Mouse (Mus musculus): ENCODE measurements around the gene Kifc5b. TPM values are rescaled to one million over a fixed set of nuclear protein-coding genes. Genes with fewer than 3 reads are reported as not detected.
"Not testable (repeated sequence)": the region's sequence is repeated elsewhere in the genome, so short reads cannot be mapped to it uniquely, and the experiment has no call there.

Gene Kifc5b
- 1 to 10 TPM; 3.9 to 4.1 TPM for total RNA-seq (2021)

DNA sequence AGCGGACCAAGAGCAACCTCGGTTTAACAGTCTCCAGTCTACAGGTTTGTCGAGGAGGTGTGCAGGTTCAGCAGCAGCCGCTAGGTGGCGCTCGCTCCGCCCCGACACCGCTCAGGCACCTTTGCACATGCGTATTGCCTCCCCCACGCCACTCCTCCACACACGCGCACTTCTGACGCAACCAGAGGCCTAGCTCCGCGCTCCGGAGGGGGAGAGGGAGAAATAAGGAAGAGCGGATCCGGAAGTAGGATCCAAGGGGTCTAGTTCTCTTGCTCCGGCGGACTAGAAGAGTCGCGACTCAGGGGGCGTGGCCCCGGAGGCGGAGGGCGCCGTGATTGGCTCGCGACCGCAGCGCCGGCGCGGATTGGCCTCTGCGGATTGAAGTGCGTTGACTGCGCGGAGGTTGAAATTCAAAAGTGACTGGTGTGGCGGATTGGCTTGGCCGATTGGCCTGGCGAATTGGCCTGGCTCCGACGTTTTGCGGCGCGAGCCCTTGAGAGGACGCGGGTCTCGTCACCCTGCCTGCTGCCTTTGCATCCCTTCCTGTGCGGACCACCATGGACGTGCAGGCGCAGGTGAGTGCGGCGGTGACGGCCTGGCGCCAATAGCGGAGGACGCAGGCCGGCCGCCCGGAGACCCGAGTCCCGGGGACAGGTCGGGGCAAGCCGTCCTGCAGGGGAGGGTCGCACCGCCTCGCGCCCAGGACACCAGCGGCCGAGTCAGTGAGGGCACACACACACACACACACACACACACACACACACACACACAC, at the start of gene Kifc5b:
Gene Kifc5b (plus strand): TSS at position 381 of the 772 bp plus-strand sequence.
- intact Hi-C loops (cut with DNase I), result no loop called here
- peak; percentile 100 for DNase-seq

DNA sequence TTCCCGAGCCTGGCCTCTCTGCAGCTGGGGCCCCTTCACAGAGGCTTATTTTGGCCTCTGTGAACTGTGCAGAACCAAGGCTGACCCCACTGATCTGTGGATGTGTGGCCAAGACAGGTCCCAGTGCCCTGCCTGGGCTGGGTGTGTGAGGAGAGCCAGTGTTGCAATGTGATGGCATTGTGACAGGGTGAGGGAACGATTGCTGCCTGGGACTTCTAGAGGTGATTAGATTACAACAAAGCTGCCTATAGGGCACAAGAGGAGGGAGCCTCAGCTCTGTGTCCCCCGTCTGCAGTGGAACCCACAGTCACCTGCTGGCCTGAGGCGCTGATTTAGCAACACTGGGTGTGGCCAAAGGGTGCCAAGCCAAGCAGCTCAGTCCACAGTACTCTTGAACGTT, 48.1 kb upstream of the Kifc5b start:
- peak; percentile 75 to 87 for DNase-seq
- intact Hi-C loops (cut with DNase I), result loop anchor here (2.0 kb wide), 2 partner anchors 16 to 18 kb away; no protein-coding TSS in a partner anchor

DNA sequence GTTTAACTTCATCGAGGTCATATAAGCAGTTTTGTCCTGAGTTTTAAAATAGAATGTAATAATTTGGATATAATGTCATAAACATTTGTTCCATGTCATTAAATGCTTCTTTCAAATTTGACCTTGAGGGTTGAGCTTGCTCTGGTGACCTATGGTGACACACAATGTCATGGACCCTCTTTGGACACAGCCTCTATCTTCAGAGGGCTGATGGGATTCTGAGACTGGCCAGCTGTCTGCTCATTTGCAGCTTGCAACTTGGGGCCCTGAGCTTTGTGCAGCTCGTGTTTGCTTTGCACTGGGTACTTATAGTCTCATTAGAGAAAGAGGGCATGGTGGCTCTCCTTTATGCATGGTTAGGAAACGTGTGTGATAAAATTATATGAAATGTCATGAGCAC, 44.0 kb upstream of the Kifc5b start:
- intact Hi-C loops (cut with DNase I), result no loop called here
- DNase-seq, result no peak

DNA sequence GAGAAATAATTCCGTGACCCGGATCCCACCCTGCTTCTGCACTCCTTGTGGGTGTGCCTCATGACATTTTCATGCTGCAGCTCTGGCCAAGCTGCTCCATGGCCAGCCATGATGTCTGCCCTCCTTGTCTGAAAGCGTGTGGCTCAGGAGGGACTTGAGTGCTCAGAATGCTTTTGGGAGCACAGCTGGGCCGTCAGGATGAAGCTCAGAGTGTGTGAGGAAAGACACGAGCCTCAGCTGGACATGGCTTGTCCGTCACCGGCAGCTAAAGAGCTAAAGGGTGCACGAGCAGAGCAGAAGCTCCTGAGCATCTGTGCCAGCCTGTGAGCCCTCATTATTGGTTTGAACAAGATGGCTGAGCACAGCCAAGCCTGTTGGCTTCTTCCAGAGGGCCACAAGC, 43.4 kb upstream of the Kifc5b start:
- intact Hi-C loops (cut with DNase I), result no loop called here
- DNase-seq, result no peak

DNA sequence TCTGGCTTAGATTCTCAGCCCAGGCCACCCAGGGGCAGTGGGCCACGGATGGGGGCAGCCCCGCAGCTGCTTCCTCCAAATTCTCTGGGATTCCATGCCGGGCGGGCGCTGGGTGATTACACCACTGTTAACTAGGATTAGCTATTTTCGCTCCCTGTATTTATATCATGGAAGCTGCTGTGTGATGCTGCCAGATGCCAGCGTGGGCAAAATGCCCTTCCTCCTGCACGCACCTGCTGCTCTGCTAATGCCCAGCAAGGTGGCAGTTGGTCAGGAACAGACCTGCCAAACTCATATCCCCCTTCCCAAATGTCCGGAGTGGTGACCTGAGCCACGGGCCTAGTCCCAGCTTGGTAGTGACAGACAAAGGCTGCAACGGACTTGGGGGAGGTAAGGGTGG, 42.3 kb upstream of the Kifc5b start:
- no peak for DNase-seq
- intact Hi-C loops (cut with DNase I), result no loop called here

DNA sequence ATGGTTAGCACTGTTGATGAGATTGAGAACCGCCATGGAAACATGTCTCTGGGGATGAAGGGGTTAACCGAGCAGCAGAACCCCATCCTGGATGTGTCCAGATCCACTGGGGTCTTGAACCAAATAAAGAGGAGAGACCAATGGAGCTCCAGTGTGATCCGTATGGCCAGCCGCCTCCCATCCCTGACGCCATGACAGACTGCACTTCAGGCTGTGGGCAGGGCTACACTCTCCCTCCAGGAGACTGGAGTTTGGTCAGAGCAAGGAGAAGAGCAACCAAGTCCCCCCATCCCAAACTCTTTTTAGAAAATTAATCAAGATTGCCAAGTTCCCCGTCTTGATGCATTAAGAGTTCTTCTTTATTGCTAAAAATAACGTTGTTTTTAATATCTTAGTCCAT, 39.0 kb upstream of the Kifc5b start:
- no peak for DNase-seq
- intact Hi-C loops (cut with DNase I), result no loop called here

DNA sequence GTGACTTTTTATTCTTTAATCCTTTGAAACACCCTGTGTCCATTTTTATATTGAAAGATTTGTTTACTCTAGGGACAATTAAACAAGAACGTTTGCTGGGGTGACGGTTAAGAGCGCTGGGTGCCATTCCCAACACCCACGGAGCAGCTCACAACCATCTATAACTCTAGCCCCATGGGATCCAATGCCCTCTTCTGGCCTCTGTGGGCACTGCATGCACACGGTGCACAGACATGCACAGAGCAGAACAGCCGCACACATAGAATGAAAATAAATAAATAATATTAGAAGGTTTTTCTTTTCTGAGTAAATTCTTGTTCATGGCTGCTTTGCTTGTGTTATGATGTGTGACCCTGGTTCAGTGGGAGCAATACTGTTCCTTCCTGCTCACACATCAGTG, 37.7 kb upstream of the Kifc5b start:
- DNase-seq, result no peak
- intact Hi-C loops (cut with DNase I), result no loop called here

DNA sequence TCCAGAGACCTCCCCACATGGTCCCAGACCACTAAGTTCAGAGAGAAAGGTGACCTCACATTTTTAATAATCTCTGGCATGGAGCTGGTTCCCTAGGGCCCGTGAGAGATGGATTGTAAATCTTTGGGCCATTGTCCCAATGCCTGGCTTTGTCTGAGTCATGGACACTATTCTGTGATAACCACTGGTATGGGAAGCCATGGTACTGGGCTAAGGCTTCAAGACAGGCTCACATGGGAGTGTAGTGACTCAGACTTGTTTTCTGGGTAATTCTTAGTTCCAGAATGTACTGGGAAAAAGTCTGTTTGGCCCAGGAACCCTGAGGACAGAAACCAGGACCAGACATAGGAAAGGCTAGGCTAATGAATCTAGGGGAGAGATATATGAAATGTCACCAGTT, 34.2 kb upstream of the Kifc5b start:
- no peak for DNase-seq
- intact Hi-C loops (cut with DNase I), result no loop called here

DNA sequence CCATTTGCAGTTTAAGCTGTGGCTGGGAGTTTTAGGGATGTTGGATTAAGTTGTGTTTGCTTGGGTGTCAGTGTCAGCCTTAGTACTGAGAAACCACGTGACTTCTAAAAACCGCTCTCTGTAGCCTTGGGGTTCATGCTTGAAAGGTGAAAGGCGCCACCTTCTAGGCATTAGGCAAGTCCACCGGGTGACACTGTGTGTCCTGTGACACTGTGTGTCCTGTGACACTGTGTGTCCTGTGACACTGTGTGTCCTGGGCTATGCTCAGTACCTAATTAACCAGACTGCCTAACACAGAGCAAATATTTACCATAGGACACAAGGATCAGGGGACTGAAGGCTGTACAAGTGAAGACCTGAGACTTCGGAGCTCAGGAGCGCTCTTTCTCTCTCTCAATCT, 33.3 kb upstream of the Kifc5b start:
- intact Hi-C loops (cut with DNase I), result no loop called here
- DNase-seq, result no peak

DNA sequence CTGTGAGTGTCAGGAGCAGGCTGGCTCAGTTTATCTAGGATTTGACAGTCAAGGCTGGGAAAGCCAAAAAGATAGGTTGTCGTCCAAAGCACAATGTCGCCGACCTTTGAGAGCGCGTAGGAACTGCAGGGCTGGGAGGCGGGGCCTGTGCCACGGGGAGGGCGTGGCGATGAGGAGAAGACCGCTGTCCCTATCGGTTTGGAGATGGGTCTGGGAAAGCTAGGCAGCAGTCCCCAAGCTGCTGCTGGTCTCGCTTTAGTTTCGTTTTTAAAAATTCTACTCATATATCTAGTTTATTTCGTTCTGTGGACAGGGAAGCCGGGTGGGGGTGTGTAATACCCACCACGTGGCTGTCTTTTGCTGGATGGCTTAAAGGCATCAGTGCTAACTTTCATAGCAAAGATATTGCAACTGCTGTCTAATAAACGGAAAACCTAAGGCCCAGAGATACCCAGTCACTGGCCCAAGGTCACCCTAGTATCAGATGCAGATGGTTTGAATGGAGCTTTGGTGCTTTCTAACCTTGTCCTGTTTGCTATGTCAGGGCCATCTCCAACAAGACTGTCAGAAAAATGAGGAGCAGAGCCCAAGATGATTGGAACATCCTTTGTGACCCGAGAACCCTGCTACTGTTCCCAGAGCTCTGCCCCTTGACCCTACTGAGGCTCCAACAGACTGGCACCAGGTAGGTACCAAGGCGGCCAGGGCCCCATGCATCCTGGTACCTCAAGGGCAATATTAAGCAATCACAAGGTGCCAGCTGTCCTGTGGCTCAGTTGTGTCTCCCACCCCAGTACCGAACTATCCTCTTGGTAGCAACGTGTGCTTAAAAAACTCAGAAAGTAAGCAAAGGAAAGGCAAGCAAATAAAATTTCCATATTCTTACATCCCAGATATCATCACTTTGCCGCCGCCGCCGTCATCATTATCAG, 31.6 kb upstream of the Kifc5b start:
- peak; percentile 91 to 93 for DNase-seq
- intact Hi-C loops (cut with DNase I), result loop anchor here (1.0 to 5.0 kb wide), 5 partner anchors 16 to 423 kb away; no protein-coding TSS in a partner anchor

DNA sequence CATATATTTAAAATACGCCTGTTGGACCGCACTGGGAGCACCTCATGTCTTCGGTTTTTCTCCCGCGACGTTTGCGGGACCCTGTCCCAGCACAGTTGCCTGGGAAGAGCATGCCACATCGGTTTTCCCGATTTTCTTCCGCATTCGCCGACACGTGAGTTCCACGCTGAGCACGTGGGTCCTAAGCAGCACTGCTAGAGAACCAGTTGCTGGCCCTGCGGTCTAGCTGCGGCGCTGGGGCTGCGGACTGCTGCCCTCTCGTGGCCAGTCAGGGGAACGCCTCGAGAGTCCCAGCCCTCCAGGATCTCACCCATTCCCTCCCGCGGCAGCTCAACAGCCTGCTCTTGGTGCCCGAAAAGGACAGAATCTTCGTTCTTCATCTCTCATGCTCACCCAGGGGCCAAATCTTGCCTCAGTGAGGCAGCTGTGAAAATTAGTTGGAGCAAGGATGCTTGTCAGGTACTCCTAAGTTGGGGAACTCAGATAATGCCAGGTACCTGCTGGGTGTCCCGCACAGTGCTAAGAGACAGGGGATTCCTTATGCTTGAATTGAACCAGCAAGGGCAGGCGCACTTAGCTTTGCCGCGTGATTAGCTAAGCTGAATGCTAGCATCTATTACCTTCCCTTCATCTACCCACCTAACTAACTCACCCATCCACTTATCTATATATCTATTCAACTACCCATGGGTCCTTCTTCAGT, 30.7 kb upstream of the Kifc5b start:
- peak; percentile 91 to 93 for DNase-seq
- intact Hi-C loops (cut with DNase I), result loop anchor here (1.0 to 5.0 kb wide), 2 partner anchors 44 to 226 kb away; no protein-coding TSS in a partner anchor

DNA sequence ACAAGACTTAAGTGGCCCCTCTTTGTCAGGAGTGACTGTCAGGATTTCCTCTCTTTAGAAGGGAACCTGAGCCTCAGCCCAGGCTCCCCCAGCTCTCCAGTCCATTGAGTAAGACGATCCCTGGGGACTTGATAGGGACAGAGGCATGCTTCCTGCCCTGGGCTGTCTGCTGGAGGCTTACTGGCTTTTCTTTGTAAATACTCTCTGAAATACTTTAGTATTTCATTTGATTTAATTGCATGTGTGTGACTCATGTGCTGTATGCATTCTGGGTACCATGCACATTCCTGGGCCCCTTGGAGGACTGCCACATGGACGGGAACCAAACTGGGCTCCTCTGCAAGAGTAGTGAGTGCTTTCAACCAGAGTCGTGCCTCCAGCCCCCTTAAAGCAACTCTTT, 29.0 kb upstream of the Kifc5b start:
- DNase-seq, result peak in 1 of 2 experiments; percentile 48
- intact Hi-C loops (cut with DNase I), result loop anchor here (5.0 kb wide), 1 partner anchor 46 kb away; no protein-coding TSS in a partner anchor

DNA sequence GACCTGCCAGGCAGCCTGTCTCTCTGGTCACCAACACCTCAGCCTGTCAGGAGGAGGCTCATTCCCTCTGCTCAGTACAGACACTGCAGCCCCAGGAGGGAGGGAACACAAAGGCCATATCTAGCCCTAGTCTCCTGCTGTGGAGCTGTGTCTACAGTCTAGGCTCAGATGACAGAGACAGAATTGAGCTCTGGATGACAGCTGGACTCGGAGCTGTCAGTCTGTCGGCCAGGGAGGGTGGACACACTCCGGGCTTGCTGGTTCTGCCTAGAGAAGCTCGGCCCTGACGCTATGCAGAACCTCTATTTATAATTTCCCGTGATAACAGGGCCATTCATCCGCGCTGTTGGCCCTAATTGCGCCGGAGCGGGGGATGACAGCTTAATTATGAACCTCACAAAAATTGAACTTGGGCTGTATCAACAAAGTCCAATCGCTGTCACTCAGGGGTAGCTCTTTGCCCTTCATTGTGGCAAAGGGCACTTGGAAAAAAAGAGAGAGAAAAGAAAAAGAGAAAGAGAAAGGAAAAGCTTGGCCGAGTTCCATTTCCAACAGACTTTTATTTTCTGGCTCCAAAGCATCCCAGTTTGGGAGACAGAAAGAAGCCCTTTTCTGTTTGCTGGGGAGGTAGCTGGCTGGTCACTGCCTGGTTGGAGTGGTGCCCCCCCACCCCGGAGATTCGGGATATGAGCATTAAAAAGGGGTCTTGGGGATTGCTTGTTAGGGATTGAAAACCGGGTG, 24.1 kb upstream of the Kifc5b start:
- intact Hi-C loops (cut with DNase I), result no loop called here
- DNase-seq, result peak; percentile 61 to 73

DNA sequence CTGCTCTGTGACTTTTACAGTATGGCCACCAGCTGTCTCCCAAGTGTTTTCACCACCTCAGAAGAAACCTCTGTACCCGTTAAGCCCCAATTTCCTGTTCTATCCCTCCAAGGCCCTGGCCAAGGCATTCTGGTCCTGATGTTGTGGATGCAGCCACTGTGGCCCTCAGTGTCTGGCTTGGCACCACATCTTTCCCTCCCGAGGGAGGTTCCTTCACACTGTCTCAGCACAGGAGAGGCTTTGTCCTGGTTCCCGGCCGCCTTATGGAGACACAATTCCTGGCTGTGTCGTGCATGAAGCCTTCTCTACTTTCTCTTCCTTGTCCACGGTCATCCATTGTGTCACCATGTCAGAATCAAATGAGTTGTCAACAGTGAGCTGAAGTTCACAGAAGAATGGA, 23.4 kb upstream of the Kifc5b start:
- no peak for DNase-seq
- intact Hi-C loops (cut with DNase I), result no loop called here

DNA sequence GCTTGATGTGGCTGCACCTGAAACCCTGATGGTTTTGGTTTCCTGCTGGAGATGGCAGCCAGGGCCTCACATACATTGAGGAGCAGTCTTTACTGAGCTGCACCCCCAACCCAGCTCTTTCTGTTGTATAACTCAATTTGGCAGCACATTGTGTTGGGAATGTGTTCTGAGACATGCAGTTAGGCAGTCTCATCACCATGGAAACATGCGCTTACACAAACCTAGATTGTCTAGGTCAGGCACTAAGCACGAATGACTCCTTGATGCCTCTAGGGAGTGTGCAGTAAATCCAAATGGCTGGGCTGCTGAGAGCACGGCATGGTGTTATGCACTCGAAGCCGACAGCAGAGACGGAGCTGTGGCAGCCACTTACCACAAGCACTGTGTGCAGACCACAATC, 22.5 kb upstream of the Kifc5b start:
- intact Hi-C loops (cut with DNase I), result no loop called here
- no peak for DNase-seq

DNA sequence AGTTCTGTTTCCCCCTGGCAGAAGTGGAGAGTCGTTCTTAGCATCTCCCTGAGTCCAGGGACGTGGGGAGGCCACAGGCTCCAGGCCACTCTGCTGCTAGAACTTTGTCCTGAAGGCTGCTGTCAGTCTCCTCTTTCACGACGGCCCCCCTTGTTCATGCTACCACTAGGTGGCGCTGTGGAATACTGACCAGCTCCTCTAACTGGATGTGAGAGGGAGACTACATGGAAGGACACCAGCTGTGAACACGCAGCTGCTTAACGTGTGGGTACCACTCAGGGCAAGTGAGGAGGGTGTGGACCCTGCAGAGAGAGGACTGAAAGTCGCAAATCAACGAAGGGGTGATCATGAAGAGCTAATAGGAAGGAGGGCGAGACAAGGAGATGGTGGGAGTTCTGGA, 21.3 kb upstream of the Kifc5b start:
- DNase-seq, result peak; percentile 76 to 86
- intact Hi-C loops (cut with DNase I), result no loop called here

DNA sequence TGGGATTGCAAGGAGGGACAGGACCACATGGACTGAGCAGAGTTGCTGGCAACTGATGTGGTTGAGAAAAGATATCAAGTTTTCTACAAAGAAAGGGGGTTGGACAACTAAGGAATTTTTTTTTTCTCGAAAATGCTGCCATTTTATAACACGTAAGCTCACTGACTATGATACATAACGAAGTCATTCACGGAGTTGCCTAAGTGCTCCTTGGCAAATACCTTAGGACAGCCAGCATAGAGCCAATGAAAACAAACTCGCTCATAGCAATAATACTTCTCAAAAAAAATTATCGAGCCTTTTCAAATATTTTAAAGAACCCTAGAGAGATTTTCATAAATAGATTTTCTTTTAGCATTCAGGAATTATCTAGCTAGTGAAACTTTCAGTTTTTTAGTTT, 16.0 kb upstream of the Kifc5b start:
- no peak for DNase-seq
- intact Hi-C loops (cut with DNase I), result no loop called here

DNA sequence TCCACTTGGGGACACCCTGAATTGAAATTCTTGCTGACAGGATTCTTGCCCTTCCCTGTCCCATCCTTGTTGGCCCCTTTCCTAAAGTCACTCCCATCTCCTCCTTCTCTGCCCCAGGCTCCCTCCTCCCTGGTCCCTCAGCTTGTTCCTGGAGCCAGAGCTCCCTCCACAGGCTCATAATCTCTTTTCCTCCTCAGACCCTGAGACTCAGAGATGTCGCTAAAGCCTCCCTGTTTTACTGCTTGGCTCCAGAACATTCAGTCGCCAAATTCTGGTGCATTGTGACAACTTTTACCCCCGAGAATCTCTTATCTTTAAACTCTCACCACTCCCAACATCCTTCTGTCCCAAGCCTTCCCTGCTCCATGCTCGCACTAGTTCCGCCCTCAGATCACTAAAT, 12.6 kb upstream of the Kifc5b start:
- no peak for DNase-seq

DNA sequence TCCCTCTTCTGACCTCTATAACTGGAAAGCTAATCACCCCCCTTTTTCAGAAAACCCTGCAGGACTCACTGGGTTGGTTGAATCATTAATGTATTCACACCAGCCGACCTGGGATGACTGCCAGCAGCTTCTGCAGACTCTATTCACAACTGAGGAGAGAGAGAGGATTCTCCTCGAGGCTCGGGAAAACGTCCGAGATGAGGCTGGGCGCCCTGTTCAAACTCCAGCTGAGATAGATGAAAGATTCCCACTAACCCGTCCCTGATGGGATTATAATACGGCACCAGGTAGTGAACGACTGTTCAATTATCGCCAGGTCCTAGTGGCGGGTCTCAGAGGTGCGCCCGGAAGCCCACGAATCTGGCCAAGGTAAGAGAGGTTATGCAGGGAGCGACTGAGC, 9.4 kb upstream of the Kifc5b start:
- DNase-seq; intact Hi-C loops (cut with DNase I): not testable (repeated sequence)

More for the DNA sequence above, 12.6 kb upstream of the Kifc5b start:
- intact Hi-C loops (cut with DNase I), result no loop called here

DNA sequence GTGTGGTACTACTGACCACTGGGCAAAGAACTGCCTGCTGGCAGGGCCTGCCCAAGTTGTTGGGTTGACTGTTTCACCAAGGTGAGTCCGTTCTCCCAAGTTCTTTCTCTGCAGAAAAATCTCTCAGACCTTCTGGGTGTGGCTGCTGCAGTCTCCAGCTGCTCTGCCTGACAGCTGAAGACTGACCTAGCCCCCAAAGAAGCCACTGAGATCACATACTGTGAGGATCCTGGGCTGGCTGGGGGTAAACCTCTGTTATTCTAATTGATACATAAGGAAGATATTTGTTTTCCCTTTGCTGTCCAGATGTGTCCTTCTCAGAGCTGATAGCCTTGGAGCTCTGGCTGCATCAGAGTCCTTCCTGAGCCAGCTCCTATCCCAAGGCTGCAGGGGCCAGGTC, 1.6 kb upstream of the Kifc5b start:
- no peak for DNase-seq
- intact Hi-C loops (cut with DNase I), result no loop called here

All from heart, postnatal 10 days (tissue).